Mouse (Mus musculus) megakaryocyte, embryonic 14.5 days (primary cell): ENCODE data around the gene Synrg. TPM values are rescaled to one million over a fixed set of nuclear protein-coding genes. Genes with fewer than 3 reads are reported as not detected.

Experiments used
- H3K27me3 ChIP-seq: replicated peaks from 2 replicates; pipeline ENCODE3; 2012; ENCODE audit warnings: inconsistent platforms
- H3K36me3 ChIP-seq: replicated peaks from 2 replicates; pipeline ENCODE3; 2012; ENCODE audit warnings: low read length, inconsistent platforms, mixed read lengths
- H3K4me1 ChIP-seq: 2 replicates; pipeline ENCODE4 v1.6.1; 2012; ENCODE audit warnings: inconsistent platforms
- H3K4me3 ChIP-seq: replicated peaks from 2 replicates; pipeline ENCODE3; 2012; ENCODE audit warnings: moderate library complexity, mild to moderate bottlenecking, inconsistent platforms
- H3K9me3 ChIP-seq: 2 replicates; pipeline ENCODE4 v1.6.1; 2012; ENCODE audit warnings: inconsistent platforms
- FLI1 ChIP-seq: IDR thresholded peaks from 2 replicates; pipeline ENCODE4 v1.6.1; 2012; ENCODE audit warnings: low read length, inconsistent platforms, mixed read lengths
- GATA1 ChIP-seq: IDR thresholded peaks from 3 replicates; pipeline ENCODE4 v1.6.1; 2012; ENCODE audit warnings: mixed read lengths, low read length, inconsistent platforms, borderline replicate concordance
- polyA plus RNA-seq: library from polyadenylated mRNA; stranded (reverse); fragments of >175 nt; gene quantifications from 2 replicates; pipeline ENCODE4 v1.2.3, GENCODE M21; 2012; ENCODE audit warnings: low replicate concordance; ENCODE audit not compliant: insufficient read depth

Gene Synrg
- polyA plus RNA-seq, 1 experiment: 2.2 TPM

DNA sequence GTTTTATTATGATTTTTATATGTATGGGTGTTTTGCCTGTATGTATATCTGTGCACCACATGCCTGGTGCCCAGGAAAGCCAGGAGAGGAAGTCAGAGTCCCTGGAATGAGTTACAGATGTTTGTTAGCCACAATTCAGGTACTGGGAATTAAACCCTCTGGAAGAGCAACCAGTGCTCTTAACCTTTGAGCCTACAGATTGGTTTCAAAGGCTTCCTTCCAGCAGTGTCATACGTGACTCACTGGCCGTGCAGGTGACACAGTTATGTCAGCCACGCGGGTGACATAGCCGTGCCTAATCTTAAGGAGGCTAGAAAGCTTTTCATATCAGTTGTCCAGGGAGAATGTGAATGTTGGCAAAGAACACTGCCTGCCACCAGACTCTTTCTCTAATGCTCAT lies 69.4 kb downstream of the Synrg start:
- no peak for TF ChIP-seq GATA1
- no peak for TF ChIP-seq FLI1
- peaks cover 88% of the 10 kb centered on the region for H3K36me3 ChIP-seq
- H3K4me1 ChIP-seq: peaks cover 11% of the 10 kb centered on the region
- no peak overlapping the region for H3K4me3 ChIP-seq
- no peaks in the 10 kb centered on the region for H3K27me3 ChIP-seq
- no peaks in the 10 kb centered on the region for H3K9me3 ChIP-seq

DNA sequence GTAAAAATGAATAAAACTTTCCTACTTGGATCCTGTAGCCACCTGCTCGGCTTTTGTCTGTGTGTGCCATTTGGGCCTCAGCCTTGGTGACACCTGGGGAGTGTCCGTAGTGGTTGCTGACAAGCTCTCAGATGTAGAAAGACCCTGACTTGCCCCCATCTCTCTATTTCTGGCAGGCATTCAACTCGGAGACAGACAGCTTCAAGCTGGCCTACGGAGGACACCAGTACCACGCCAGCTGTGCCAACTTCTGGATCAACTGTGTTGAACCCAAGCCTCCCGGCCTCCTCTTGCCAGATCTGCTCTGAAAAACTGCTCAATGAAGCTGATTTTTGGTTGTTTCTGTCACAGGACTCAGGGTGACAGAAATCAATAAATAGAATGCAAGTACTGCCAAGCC lies 76.4 kb downstream of the Synrg start:
- no peak overlapping the region for H3K4me3 ChIP-seq
- peaks cover 14% of the 10 kb centered on the region; the same call in 1 of the 2 replicates for H3K4me1 ChIP-seq
- H3K36me3 ChIP-seq: peaks cover 82% of the 10 kb centered on the region
- TF ChIP-seq GATA1 (no peak), FLI1 (no peak)
- H3K27me3 ChIP-seq: no peaks in the 10 kb centered on the region
- no peaks in the 10 kb centered on the region for H3K9me3 ChIP-seq

DNA sequence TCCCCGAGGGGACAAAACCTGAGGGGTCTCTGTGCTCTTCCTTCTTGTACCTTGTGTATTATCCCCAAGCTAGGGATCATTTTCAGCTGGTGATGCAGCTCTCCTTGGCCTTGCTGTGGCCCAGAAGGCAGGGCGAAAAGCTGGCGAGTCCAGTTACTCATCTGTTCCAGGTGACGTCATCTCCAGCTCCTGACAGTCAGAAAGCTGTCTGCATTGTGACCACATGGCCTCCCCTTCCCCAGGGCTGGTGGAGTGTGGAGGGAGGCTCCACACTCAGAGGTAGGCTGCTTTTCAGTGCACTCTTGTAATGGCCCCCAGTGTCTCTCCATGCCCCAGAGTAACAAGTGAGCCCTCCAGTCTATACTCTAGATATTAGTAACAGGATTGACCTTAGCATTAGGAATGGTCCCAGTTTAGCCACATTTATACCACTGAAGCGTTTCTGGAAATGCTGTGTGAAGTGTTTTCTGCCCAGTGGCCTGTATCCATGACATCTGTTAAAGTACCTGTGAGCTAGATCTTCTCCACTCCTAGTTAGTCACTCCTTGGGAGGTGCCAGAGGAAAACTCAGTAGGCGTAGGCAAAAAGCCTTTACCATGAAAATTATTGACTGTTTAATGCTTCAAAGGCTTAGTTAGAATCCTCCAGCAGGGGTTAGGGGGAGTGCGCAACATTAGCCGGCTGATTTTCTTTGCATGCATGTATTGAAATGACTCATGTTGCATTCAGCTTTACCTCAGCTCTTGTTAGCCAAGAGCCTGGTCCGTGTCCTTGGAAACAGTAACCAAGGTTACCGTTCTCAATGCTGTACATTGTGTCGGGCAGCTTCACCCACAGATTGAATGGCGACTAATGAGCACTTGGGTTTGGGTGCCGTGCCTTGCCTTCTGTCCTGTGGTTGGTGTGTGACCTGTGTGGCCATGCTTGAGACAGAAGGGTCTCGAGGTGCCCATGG lies 78.9 kb downstream of the Synrg start:
- Histone ChIP-seq H3K27me3 (peaks cover 4% of the 10 kb centered on the region), H3K4me1 (peaks cover 22% of the 10 kb centered on the region), H3K4me3 (no peak overlapping the region), H3K9me3 (no peaks in the 10 kb centered on the region), H3K36me3 (peaks cover 71% of the 10 kb centered on the region)
- TF ChIP-seq FLI1: no peak
- TF ChIP-seq GATA1: no peak

DNA sequence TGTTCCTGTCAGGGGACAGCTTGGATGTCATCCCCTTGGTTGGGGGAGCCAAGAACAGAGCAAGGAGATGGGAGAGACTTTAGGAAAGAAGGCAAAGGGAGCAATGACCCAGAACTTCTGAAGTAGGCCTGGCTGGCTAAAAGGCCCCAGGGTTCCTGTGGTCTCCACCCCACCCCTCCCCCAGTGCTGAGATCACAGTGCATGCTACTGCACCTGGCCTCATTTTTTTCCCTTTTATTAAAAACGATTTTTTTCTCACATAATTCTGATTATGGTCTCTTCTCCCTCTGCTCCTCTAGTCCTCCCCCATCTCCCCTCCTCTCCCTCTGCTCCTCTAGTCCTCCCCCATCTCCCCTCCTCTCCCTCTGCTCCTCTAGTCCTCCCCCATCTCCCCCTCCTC lies 80.8 kb downstream of the Synrg start:
- Histone ChIP-seq H3K36me3 (peaks cover 71% of the 10 kb centered on the region), H3K4me1 (peaks cover 9% of the 10 kb centered on the region), H3K4me3 (no peak overlapping the region), H3K27me3 (peaks cover 14% of the 10 kb centered on the region), H3K9me3 (no peaks in the 10 kb centered on the region)
- TF ChIP-seq GATA1 (no peak), FLI1 (no peak)

DNA sequence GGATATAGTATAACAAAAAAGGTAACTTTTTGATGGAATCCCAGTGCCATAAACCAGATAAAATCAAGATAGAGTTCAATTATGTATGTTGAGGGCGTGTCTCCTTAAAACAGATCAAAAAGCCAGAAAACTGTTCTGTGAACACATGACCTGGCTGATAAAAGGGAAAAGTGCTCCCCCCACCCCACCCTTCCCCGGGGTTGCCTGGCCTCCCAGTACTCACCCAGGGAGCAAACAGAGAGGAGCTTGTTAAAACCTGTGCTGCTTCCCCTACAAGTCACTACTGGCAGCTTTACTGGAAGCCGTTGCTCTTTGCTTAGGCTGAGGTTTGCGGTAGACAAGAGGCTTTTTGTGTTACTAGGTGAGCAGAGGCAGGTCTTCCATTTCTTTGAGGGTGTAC lies 83.0 kb downstream of the Synrg start:
- Histone ChIP-seq H3K36me3 (peaks cover 55% of the 10 kb centered on the region), H3K4me1 (peaks cover 8% of the 10 kb centered on the region), H3K27me3 (peaks cover 23% of the 10 kb centered on the region), H3K4me3 (no peak overlapping the region), H3K9me3 (no peaks in the 10 kb centered on the region)
- TF ChIP-seq GATA1: no peak

DNA sequence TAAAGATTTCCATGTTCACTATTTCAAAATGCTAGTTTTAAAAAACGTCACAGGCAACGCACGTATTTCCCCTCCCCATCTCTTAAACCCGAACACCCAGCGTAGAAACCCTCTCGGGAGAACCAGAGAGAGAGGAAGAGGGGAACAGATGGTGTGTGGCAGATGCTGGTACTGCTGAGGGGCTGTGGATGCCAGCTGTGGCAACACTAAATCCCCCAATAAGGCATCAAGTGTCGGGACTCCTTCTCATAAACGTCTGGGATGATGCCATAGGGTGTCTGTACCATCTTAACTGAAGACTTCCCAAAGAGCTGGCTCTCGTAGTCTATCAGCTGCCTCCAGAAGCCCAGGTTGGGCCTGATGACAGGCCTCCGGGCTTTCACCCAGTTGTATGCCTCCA lies 84.2 kb downstream of the Synrg start:
- Histone ChIP-seq H3K9me3 (no peaks in the 10 kb centered on the region), H3K36me3 (peaks cover 45% of the 10 kb centered on the region), H3K27me3 (peaks cover 28% of the 10 kb centered on the region), H3K4me1 (peaks cover 13% of the 10 kb centered on the region), H3K4me3 (no peak overlapping the region)
- TF ChIP-seq GATA1 (no peak), FLI1 (no peak)

DNA sequence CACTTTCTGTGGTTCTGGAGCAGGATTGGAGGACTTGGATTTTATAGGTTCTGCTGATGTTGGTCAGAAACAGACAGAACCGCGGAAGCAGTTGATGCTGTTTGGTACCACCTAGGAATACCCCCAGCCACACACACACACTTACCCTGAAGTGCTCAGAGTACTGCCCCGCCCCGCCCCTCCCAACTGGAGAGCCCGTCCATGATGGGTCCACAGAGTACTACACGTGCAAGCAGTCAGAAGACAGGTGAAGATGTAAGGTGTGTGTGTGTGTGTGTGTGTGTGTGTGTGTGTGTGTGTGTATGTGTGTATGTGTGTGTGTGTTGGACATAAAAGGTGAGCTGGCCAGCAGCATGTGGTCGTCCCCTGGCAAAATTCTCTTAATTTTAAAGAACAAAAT lies 88.8 kb downstream of the Synrg start:
- Histone ChIP-seq H3K36me3 (peaks cover 30% of the 10 kb centered on the region), H3K4me1 (peaks cover 16% of the 10 kb centered on the region), H3K9me3 (peaks cover 8% of the 10 kb centered on the region), H3K27me3 (peaks cover 31% of the 10 kb centered on the region), H3K4me3 (no peak overlapping the region)
- TF ChIP-seq FLI1 (no peak), GATA1 (no peak)

DNA sequence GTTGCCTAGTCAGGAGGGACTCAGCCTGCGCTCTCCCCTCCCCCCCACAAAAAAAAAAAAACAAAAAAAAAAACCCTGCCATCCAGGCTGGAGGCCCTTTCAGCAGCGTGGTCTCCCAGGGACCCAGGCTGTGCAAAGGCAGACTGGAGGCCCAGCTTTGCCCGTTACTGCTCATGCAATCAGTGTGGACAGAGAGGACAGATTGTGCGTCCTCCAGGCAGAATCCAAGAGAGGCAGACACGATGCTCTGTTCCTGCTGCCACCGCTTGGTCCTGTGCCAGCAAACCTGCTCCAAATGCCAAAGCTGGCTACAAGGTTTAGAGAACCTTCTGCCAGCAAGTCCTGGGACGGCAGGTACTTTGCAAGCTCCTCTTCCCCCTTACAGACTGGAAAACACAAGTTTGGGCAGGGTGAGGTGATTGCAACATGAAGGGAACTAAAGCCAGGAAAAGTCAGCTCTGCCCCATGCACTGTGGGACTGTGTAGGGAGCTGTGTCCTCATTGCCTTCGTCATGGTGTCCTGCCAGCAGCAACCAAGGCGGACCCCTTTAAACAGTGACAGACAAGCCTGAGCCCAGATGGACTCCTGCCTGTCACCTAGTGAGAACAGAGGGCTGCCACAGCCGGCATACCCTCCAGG lies 89.4 kb downstream of the Synrg start:
- Histone ChIP-seq H3K36me3 (peaks cover 24% of the 10 kb centered on the region), H3K4me3 (no peak overlapping the region), H3K4me1 (peaks cover 16% of the 10 kb centered on the region), H3K9me3 (peaks cover 8% of the 10 kb centered on the region), H3K27me3 (peaks cover 28% of the 10 kb centered on the region)
- TF ChIP-seq GATA1 (no peak), FLI1 (no peak)

DNA sequence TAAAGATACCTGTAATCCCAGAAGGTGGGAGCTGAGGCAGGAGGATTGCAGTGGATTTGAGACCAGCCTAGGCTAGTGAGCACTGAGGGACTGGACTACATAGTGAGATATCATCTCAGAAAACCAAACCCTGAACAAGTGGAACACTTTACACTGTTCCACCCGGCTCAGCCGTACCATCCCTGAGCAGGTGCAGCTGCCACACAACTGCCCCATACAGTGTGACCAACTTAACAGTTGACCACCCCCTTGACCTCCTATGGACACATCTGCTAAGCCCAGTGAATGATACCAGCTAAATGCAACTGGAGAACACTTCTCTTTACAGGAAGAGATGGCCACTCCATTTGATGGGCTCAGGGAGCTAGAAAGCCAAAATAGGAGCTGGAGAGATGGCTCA lies 93.2 kb downstream of the Synrg start:
- H3K4me1 ChIP-seq: peaks cover 39% of the 10 kb centered on the region
- peaks cover 8% of the 10 kb centered on the region for H3K9me3 ChIP-seq
- H3K36me3 ChIP-seq: peaks cover 13% of the 10 kb centered on the region
- H3K4me3 ChIP-seq: no peak overlapping the region
- no peak for TF ChIP-seq GATA1
- no peak for TF ChIP-seq FLI1
- peaks cover 13% of the 10 kb centered on the region for H3K27me3 ChIP-seq

DNA sequence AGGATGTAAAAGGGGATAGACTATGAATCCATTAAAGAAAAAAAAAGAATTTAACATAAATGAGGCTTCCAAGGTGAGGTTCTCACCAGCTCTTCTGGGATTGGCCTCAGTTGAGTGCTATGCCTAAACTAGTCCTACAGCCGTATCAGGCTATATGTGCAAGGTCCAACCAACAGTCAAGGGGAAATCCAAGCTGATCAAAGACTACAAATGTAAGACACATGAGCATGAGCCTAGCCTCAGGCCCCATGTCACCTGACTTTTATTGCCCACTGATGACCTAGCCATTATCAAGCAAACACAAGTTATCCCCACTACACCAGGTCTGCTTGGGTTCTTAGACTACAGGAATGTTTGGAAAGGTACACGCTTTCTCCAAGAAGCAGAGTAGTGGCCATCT lies 95.6 kb downstream of the Synrg start:
- H3K36me3 ChIP-seq: peaks cover 9% of the 10 kb centered on the region
- no peak overlapping the region for H3K4me3 ChIP-seq
- H3K4me1 ChIP-seq: peaks cover 55% of the 10 kb centered on the region
- no peak for TF ChIP-seq GATA1
- TF ChIP-seq FLI1: no peak
- H3K9me3 ChIP-seq: peaks cover 8% of the 10 kb centered on the region
- peaks cover 9% of the 10 kb centered on the region for H3K27me3 ChIP-seq
